Mouse (Mus musculus): ENCODE measurements around the gene Lrch4.
"Not testable (repeated sequence)": the region's sequence is repeated elsewhere in the genome, so short reads cannot be mapped to it uniquely, and the experiment has no call there.

The Lrch4 gene

GRCm38 (mm10) chr5:137613076-137613475 lies 15.8 kb upstream of the Lrch4 start:
- no peak for DNase-seq (ENCODE audit: extremely low spot score)

GRCm38 (mm10) chr5:137613550-137613949 lies 15.4 kb upstream of the Lrch4 start, which contains the start of gene Pcolce:
Pcolce (minus strand) TSS chr5:137613784.
- no peak for DNase-seq (ENCODE audit: extremely low spot score)

DNA sequence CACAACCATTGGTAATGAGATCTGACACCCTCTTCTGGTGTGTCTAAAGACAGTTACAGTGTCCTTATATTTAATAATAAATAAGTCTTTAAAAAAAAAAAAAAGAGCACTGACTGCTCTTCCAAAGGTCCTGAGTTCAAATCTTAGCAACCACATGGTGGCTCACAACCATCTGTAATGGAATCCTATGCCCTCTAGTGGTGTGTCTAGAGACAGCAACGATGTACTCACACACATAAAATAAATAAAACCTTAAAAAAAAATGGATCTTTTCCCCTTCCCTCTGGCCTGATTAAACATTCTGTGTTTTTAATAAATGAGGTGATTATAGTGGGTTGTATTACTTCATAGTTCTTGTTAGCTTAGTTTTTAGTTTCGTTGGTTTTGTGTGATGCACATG lies 14.0 kb upstream of the Lrch4 start:
- DNase-seq (ENCODE audit: extremely low spot score): not testable (repeated sequence)

- DNase-seq (ENCODE audit: extremely low spot score): no peak
Measured at GRCm38 (mm10) chr5:137615347-137615746, 13.6 kb upstream of the Lrch4 start.

- no peak for DNase-seq (ENCODE audit: extremely low spot score)
Measured at GRCm38 (mm10) chr5:137623937-137624530, 4.9 kb upstream of the Lrch4 start.

- no peak for DNase-seq (ENCODE audit: extremely low spot score)
Measured at GRCm38 (mm10) chr5:137627991-137628390, 930 bp upstream of the Lrch4 start.

DNA sequence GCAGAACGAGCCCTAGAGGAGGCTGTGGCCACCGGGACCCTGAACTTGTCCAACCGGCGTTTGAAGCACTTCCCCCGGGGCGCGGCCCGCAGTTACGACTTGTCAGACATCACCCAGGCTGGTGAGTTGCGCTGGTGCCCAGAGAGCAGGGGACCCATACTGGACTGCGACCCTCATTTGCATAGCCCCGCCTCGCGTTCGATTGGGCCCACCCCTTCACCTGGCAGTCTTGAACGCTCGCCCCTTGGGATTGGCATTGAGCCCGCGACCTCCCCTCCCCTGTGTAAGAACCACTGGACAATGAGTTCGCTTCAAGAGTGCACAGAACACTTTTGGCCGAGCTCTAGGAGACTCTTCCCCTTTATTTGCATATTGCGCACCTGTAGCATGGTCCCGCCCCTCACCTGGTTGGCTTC lies 393 bp downstream of the Lrch4 start:
- no peak for DNase-seq (ENCODE audit: extremely low spot score)

DNA sequence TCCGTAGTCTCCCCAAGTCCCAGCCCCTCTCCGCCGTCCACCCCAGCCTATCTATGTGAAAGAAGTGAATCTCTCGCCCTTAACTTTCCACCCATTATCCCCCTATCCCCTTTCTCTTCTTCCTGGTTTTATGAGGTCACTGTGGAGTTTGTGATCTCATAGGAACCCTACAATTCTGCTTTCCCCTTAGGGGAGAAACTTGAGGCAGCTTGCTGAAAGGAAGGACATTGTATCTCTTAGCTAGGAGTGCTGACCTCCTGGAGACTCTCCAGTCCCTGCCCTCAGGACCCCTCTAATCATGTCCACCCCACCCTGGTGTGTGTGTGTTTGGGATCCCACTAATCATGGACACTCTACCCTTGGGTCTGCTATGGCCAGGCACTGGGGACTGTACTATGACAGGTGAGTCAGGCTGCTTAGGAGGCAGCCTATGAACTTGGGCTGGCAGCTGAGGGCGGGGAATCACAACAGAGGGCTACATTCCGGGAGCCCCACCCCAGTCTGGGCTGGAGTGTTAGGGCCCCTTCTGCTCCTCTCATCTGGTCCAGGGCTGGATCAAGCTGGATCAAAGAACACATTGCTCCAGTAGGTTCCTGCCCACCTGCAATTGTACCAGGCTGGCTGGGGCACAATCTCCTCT lies 1.1 kb downstream of the Lrch4 start:
- DNase-seq (ENCODE audit: extremely low spot score): no peak

DNA sequence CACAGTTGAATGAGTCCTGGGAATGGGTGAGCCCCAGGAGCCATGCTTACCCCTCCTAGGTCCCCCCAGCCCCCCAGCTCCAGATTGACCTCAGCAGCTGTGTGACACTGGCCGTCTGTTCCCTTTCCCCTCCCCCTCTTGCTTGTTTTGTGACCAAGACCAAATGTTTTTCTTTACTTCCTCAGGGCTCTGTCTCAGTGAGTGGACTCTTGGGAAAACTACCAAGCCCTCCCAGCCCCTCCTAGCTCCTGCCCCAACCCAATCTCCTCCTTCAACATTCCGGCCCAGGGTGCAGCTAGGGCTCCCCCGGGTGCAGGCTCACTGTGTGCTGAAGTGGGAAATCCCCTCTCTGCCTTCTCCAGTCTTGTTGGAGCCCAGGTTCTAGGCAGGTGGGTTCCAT lies 1.7 kb downstream of the Lrch4 start:
- no peak for DNase-seq (ENCODE audit: extremely low spot score)

DNA sequence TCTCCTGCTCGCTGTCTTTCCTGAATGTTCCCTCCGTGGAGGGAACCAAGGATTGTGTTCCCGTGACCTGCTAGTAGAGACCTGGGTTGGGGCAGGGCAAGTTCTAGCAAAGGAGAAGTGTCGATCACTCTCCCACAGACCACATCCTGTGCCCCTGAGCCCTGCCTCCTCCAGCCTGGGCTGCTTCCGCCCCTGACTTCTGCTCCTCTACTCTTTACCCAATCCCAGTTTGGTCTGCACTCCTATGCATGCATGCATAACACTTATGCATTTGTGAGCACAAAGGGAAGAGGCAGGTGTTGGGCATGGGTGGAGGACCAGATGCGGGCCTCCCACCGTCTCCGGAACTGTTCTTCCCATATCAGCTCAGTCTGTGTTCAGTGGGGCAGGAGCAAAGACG lies 2.2 kb downstream of the Lrch4 start:
- DNase-seq (ENCODE audit: extremely low spot score): no peak

GRCm38 (mm10) chr5:137631591-137631990 lies 2.7 kb downstream of the Lrch4 start:
- DNase-seq (ENCODE audit: extremely low spot score): no peak

GRCm38 (mm10) chr5:137633397-137634084 lies 4.6 kb downstream of the Lrch4 start:
- DNase-seq (ENCODE audit: extremely low spot score): no peak

DNA sequence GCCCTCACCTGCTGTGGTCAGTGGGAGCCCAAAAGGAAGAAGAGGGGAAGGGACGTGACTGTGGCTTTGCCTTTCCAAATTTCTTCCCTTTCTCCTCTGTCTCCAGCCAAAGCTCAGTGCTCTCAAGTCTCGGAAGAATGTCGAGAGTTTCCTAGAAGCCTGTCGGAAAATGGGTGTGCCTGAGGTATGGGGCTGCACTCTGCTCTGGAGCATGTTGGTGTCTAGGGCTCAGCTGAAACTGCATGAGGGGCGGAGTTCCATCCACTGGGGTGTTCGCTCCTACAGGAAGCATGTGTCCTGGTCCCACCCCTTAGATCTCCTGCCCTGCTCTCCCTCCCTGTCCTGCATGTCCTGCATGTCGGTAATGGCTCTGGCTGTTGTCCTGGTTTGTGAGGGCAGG lies 10.6 kb downstream of the Lrch4 start:
- no peak for DNase-seq (ENCODE audit: extremely low spot score)

- DNase-seq (ENCODE audit: extremely low spot score): no peak
Measured at GRCm38 (mm10) chr5:137641054-137641453, 12.1 kb downstream of the Lrch4 start, which contains the start of gene Sap25. Sap25 (plus strand) TSS chr5:137641334.

GRCm38 (mm10) chr5:137642886-137643285 lies 14.0 kb downstream of the Lrch4 start:
- no peak for DNase-seq (ENCODE audit: extremely low spot score)

DNA sequence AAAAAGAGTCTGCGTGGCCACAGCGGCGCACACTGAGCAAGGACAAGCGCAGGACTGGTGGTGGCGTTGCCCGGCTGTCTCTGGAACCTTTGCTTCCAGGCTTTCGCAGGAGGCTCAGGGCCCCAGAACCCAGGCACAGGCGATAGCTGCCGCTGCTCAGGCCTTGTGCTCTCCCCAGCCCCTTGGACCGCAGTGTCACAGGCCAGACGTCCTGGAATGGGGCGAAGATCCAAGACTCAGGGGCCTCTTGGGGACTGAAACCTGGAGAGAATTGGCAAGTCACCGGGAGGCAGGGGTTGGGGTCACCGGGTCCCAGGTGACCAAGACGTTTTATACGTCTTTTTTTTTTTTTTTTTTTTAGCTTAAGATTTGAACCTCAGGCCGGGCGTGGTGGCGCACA lies 15.6 kb downstream of the Lrch4 start:
- no peak for DNase-seq (ENCODE audit: extremely low spot score)

- no peak for DNase-seq (ENCODE audit: extremely low spot score)
Measured at GRCm38 (mm10) chr5:137645091-137645651, 16.2 kb downstream of the Lrch4 start.

- no peak for DNase-seq (ENCODE audit: extremely low spot score)
Measured at GRCm38 (mm10) chr5:137645652-137646091, 16.8 kb downstream of the Lrch4 start, which contains the start of gene Irs3. Irs3 (minus strand) TSS chr5:137645714.

GRCm38 (mm10) chr5:137647827-137648601 lies 19.1 kb downstream of the Lrch4 start:
- no peak for DNase-seq (ENCODE audit: extremely low spot score)

GRCm38 (mm10) chr5:137649251-137649650 lies 20.3 kb downstream of the Lrch4 start:
- no peak for DNase-seq (ENCODE audit: extremely low spot score)

GRCm38 (mm10) chr5:137649669-137650571 lies 21.0 kb downstream of the Lrch4 start:
- no peak for DNase-seq (ENCODE audit: extremely low spot score)
